Mouse (Mus musculus) brain, adult 2 months (tissue): ENCODE results near the gene Mapre3.

Source experiments
- DNase-seq: peaks from one replicate; pipeline ENCODE4 v3.0.0; 2011; ENCODE audit warnings: low read depth, low spot score

The Mapre3 gene

GRCm38 (mm10) chr5:30814424-30815119 is at the start of gene Mapre3:
Gene Mapre3, plus strand, starts transcription at chr5:30814641.
- peak; percentile 96 for DNase-seq

- DNase-seq = peak; percentile 65
Measured at GRCm38 (mm10) chr5:30765596-30766370, 48.7 kb upstream of the Mapre3 start.

GRCm38 (mm10) chr5:30768082-30768481 is 46.4 kb upstream of the Mapre3 start:
- peak; percentile 60 for DNase-seq

- peak; percentile 48 for DNase-seq
Measured at GRCm38 (mm10) chr5:30768598-30768997, 45.8 kb upstream of the Mapre3 start.

GRCm38 (mm10) chr5:30769075-30769474 is 45.4 kb upstream of the Mapre3 start:
- DNase-seq = no peak

- DNase-seq = peak; percentile 98
Measured at GRCm38 (mm10) chr5:30774601-30775371, 39.7 kb upstream of the Mapre3 start.

GRCm38 (mm10) chr5:30780699-30781098 is 33.7 kb upstream of the Mapre3 start:
- DNase-seq = peak; percentile 78

GRCm38 (mm10) chr5:30781147-30781546 is 33.3 kb upstream of the Mapre3 start:
- no peak for DNase-seq

- DNase-seq = no peak
Measured at GRCm38 (mm10) chr5:30787381-30787780, 27.1 kb upstream of the Mapre3 start.

GRCm38 (mm10) chr5:30790047-30790446 is 24.4 kb upstream of the Mapre3 start:
- DNase-seq = peak; percentile 56

- DNase-seq = peak; percentile 84
Measured at GRCm38 (mm10) chr5:30796125-30796524, 18.3 kb upstream of the Mapre3 start.

GRCm38 (mm10) chr5:30797482-30797881 is 17.0 kb upstream of the Mapre3 start:
- peak; percentile 67 for DNase-seq

- no peak for DNase-seq
Measured at GRCm38 (mm10) chr5:30797982-30798381, 16.5 kb upstream of the Mapre3 start.

GRCm38 (mm10) chr5:30798965-30799364 is 15.5 kb upstream of the Mapre3 start:
- DNase-seq = no peak

- DNase-seq = no peak
Measured at GRCm38 (mm10) chr5:30802724-30803467, 11.5 kb upstream of the Mapre3 start.

GRCm38 (mm10) chr5:30806106-30806505 is 8.3 kb upstream of the Mapre3 start:
- DNase-seq = peak; percentile 93

GRCm38 (mm10) chr5:30815120-30815465 is 652 bp downstream of the Mapre3 start:
- peak; percentile 42 for DNase-seq

- peak; percentile 43 for DNase-seq
Measured at GRCm38 (mm10) chr5:30816261-30816791, 1.9 kb downstream of the Mapre3 start.

- DNase-seq = peak; percentile 84
Measured at GRCm38 (mm10) chr5:30818758-30819309, 4.4 kb downstream of the Mapre3 start.

- DNase-seq = no peak
Measured at GRCm38 (mm10) chr5:30822689-30823088, 8.2 kb downstream of the Mapre3 start.

- DNase-seq = no peak
Measured at GRCm38 (mm10) chr5:30823091-30823490, 8.7 kb downstream of the Mapre3 start.
